Mouse (Mus musculus) stomach, postnatal 0 days (tissue): ENCODE measurements around the gene Trpm5.

ENCODE experiments used
- CTCF ChIP-seq: IDR thresholded peaks from 2 replicates; pipeline ENCODE4 v1.5.1; 2016; ENCODE audit warnings: antibody characterized with exemption, low read depth, mild to moderate bottlenecking, moderate library complexity
- EP300 ChIP-seq: optimal IDR thresholded peaks from 2 replicates; pipeline ENCODE3; 2016; ENCODE audit warnings: antibody characterized with exemption

- TF ChIP-seq CTCF (no peak), EP300 (no peak)
Observed at GRCm38 (mm10) chr7:143095554-143095907, 1.1 kb upstream of the Trpm5 start.
